Mouse (Mus musculus) T-cell, adult 2 months (primary cell): ENCODE results near the gene Musk.

ENCODE experiments used
- DNase-seq: peaks from one replicate; pipeline ENCODE4 v3.0.0; 2022; ENCODE audit warnings: low spot score

Musk gene

DNA sequence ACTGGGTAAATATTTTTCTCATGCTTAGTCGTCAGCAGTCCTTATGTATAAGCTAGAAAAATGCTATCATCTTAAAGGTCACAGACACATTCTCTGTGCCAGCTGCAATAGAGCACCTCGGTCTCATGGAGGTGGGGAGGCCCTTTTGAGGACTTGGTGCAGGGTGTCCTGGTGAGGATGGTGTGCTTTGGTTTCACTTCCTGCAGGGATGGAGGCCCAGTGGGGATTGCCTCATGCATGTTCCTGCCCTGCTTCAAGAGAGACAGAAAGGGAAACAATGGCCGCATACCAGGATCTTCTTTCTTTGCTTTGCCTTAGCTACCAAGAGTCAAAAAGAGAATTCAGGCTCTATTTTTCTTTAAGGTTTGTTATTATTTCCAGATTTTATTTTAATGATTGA, 31.8 kb downstream of the Musk start:
- DNase-seq, result no peak

DNA sequence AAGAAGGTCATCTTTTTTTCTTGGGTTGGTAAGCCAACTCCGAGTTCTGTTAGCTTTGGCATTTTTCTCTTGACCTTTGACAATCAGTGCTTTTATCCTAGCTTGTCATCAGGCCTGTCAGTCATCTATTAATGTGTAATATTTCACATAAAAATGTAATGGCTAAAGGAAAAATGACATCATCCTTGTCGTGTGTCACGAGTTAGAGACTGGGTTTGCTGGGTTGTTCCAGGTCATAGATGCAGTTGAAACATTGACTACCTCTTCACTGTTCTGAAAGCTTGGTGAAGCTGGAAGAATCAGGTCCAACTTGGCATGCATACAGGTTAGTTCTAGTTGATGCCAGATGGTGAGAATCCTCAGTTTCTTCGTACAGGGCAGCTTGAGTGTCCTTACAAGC, 34.5 kb downstream of the Musk start:
- DNase-seq, result no peak

DNA sequence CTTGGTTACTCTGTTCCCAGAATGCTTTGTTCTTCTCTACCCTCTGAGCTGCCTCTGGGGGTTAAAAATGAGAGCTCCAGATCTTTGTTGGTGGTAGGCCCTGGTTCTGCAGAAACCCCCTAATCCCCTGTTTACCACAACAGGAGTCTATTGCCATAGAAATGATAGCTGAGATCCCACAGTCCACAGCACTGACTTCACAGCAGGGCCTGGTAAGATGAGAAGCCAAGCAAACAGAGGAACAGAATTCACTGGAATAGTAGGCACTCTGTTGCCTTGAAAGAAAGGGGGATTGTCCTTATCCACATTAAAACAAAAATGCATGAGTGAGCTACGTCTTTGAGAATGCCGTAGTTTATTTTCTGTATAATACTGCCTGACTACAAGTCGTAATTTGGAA, 41.0 kb downstream of the Musk start:
- no peak for DNase-seq

DNA sequence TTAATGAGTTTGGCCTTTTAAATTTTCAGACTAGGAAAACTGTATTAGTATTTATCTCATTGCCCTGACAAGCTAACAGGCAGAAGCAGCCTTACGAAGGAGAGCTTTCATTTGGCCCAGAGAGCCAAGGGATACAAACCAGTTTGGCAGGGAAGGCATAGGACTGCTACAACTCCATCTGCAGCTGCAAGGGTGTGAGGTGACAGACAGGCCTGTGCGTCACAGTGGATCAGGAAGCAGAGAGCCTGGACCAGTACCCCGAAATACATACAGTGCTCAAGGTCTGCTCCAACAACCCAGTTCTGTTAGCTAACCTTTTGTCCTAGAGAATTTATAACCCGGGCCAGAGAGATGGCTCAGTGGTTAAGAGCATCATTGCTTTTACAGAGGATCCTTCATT, 42.5 kb downstream of the Musk start:
- DNase-seq, result no peak

DNA sequence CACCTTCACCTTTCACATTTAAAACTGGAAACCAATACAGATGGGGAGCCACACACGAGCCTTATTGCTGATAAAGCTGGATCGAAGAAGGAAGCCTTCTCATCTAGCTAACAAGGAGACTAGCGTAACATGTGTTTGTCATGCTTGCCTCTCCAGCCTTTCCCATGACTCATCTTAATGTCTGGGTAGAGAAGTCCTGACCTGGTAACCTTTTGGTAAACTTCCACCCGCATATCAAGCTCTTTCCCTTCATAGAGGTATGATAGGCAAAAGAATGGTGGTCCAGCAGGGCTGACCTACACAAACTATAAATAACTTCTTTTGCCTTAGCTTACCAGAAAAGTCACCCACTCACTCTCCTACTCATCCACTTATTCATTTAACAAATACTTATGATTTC, 44.3 kb downstream of the Musk start:
- DNase-seq, result no peak

DNA sequence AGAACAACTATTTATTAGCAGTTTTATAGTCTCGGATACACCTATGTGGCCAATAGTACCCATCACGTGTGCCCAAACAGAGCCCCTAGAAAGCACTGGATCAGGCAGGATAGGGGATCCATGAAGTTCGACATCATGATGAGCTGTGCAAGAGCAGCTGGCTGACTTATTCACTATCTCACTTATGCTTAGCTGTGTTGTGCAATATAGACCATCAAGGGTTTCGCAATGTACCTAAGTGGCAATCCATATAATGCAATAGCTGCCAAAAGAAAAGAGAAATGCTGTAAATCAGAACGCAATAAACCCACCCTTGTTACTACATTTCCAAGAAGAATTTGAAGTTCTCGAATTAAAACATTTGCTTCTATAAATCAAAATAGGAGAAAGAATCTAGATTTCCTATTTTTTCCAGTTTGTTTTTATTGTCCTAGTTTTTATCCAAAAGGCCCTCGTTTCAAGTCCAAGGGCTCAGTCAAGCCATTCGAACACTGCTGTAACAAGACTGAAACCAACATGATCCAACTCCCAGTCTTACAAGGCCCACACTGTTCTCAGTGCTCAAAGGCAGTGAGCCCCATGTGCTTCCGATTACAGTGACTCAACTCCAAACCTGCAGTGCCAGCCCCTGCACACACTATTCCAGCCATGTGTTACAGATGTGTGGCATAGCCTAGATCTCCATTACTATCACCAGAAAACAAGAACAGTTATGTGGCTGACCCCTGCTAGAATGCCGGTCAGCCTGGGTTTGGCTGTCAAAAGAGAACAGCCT, 45.3 kb downstream of the Musk start:
- no peak for DNase-seq

DNA sequence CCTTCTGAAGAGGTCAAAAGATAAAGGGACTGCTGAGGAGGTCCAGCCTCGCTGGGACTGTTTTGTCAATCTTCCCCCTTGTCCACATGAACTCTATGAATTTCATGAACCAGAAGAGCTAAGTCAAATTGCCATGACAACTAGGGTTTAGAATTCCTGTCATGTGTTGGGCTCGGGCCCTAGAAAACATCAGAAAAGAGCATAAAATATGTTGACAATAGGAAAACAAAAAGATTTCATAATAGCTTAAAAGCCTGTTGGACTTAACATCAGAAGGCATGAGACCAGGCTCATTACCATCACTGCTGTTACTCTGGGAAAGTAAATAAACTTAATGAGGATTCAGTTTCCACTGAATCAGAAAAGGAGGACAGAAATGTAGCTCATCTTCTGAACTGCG, 46.6 kb downstream of the Musk start:
- DNase-seq, result no peak

DNA sequence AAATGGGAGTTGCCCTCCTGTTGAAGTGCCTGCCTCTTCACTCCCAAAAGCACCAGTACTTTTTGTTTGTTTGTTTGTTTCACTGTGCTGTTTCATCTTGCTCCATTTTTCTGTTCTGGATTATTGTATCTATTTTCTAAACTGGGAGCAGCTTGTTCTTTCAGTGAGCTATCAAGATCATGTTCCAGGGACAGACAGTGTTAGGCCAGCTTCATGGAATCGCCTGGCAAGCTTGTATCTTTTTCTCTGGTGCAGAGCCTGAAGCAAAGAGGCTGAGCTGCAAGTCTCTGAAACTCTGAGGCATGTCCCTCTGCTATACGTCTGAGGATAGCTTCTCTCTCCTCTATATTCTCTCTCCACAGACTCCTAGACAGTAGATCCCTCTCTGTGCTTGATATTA, 50.5 kb downstream of the Musk start:
- no peak for DNase-seq

DNA sequence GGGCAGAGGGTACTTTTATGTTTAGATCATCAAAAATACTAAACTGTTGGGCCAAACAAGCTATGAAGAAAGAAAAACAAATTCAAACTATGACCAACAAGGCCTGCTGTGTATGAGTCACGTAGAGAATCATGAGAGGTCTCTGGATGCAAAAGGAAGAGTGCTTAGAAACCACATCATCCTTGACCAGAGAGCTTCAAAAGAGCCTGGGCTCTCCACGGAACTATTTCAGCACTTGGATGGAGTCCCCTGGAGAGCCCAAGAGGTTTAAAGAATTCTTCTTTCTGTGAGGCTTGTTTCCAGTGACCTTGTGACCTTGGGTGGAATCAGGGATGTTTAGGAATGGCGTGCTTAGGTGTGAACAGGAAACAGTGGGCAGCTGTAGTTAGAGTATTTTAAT, 53.5 kb downstream of the Musk start:
- no peak for DNase-seq

DNA sequence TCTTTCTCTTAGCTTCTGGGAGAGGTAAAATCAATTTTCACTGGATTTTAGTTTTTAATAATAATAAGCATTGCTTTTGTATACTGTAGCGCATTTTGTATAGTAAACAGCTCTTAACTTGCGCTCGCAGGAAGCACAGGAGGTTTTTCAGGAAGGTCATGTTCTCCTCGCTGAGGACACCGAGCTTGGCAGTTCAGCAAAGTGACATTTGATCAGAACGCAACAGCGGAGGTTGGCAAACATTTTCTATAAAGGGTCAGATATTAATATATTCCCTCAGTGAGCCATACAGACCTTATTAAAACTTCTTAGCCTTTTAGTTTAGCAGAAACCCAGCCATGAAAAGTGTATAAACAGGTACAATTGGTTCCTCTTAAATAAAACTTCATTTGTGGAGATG, 64.4 kb downstream of the Musk start:
- DNase-seq, result no peak

DNA sequence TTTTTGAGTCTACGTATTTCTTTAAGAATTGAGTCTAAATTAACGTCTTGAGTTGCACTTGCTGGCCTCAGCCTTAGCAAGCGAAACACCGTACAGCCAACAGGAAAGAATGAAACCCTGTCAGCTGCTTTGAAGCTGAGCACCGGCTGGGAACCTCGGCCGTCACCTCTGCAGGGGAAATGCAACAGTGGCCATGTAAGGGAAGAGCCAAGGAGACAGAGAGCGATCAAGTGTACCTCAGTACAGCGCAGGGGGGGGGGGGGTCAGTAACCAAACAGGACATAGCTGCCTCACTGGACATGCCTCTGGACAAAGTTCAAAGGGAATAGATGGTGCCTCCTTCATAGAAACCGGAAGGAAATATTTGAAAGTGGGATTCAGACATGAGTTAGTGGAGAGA, 65.4 kb downstream of the Musk start:
- DNase-seq, result no peak

DNA sequence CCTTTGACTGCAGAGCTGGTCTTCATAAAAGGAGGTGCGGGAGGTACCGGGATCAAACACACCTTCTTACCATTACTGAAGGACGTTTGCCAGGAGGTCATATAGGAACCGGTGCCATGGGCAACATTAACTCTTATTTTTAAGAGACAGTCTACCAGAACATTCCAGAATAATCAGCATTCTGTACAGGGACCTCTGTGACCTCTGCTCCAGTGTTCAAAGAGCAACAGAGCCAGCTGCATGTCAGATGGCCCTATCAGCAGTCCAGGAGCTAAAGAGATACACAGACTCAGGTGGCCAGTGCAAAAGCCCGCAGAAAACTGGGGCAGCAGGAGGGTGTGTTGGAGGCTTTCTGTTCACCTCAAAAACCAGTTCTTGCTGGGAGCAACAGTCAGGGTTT, 65.8 kb downstream of the Musk start:
- DNase-seq, result no peak

DNA sequence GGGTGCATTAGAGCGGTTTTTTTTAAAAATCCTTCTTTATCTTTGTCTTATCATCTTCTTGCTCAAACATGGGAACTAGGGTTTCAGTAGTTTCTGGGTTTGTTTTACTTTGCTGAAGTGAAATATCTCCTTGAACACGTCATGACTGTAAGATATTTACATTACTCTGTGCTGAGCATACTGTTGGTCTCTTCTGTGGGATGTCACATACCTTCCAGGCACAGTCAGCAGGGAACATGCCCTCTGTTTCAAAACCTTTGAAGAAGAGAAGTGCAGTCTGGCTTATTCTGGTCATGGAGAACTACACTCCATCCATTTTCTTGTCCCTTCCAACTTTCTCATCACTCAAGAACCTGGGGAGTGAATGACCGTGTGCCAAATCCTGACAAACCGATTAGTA, 73.2 kb downstream of the Musk start:
- no peak for DNase-seq

DNA sequence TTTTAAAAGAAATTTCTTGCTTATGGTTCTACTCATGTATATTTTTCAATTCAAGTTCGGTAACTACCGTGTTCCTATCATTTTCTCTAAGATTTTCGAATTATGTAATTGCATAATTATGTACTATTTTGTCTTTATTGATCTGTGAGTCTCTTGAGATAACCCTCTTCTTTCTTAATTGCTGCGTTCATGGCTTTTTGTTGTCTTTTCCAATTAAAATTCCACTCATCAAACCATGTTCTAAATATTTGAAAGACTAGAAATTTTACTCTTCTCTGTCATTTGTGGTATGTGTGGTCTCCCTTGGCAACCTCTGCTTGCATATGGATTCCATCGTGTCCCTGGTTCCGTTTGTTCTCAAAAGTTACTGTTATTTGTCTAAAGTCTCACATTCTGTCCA, 79.6 kb downstream of the Musk start:
- DNase-seq, result no peak

DNA sequence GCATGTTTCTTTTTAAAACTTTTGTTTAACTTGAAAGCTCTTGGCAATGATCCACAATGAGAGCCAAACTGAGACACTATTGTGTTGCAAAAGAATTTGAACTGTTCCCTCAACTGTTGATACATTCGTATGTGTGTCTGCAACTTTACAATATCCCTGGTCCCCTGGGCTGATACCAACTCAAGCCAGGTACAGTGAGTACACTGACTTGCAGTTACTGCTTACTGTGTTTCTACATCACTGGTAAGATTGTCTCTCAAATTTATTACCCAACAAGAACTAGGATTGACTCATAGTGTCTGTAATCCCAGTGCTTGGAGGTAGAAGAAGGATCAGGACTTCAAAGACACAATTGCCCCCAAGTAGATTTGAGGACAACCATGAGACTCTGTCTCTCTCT, 85.3 kb downstream of the Musk start:
- DNase-seq, result no peak

DNA sequence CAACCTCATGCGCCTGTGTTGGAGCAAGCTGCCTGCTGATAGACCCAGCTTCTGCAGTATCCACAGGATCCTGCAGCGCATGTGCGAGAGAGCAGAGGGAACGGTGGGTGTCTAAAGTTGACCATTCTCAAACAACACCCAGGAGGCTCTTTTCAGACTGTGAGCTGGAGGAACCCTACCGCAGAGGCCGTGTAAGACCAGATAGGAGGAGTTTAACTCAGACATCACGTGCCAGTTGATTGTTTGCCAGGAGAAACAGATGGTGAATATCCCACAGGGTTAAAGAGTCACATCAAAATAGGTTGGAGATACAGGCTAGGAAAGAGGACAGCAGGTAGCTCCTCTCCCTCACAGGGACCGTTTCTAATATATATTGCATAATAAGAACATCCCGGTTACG, 87.8 kb downstream of the Musk start:
- DNase-seq, result no peak

DNA sequence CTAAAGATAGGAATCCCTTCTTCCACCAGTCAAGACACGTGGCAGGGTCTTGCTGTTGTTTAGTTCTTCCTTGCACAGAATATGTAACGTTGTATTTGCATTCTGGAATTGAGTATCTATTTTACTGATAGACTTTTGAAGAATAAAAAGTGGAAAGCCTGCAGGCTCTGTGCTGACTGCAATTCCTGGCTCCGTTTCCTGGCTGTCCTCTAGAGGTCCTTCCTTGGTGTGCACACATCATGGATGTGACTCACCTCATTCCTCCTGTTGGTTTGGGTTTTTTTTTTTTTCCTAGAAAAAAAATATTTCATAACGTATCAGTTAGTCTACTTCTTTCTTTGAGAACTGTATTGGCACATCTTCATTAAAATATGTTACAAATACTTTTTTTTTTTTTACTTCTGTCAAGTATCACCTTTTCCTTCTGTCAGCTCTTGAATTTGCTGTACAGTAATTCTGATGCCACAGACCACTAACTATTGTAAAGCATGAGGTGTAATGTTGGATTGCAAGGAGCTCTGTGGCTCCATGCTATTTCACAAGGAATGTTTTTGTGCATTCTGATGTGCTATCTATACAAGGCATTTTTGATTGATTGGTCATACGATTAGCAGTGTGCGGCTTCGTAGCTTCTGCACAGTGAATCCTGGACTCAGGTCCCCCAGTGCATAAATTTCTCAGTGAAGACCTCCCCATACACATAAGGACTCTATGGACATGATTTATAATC, 88.5 kb downstream of the Musk start:
- no peak for DNase-seq

DNA sequence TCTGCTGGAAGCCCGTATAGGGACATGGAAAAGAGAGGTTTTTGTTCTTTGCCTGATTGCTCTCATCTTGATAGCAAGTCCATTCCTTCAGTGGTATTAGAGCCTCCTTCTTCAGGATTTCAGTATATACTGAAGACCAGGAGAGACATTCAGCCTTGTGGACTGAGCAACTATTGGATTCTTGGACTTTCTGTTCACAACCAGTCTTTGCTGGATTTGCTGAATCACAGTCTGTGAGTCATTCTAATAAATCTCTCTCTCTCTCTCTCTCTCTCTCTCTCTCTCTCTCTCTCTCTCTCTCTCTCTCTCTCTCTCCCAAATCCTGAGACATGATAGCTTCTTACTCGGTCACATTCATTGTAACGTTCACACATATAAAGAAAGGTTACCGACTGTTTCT, 93.4 kb downstream of the Musk start:
- DNase-seq, result no peak

DNA sequence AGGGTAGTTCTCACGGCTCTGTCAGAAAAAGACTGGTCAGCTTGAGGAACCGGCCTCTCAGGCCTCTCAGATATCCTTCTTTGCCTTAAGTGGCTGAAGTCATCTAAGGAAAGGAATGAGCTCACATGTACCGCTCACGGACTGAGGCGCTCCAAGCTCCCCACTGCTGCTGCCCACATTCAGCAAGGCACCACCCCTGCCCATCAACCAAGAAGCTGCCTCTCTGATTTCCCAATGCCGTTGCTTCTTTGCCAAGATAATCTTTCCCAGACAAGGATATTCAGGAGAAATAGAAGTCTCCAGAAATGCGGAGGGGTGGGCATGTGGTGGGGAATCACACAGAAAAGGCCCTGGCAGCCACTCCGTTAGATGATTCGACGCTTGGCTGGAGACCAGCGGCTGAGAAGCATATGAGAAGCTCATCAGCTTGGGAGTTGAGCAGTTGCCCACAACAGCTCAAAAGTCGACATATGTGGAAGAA, 115.1 kb downstream of the Musk start:
- no peak for DNase-seq

DNA sequence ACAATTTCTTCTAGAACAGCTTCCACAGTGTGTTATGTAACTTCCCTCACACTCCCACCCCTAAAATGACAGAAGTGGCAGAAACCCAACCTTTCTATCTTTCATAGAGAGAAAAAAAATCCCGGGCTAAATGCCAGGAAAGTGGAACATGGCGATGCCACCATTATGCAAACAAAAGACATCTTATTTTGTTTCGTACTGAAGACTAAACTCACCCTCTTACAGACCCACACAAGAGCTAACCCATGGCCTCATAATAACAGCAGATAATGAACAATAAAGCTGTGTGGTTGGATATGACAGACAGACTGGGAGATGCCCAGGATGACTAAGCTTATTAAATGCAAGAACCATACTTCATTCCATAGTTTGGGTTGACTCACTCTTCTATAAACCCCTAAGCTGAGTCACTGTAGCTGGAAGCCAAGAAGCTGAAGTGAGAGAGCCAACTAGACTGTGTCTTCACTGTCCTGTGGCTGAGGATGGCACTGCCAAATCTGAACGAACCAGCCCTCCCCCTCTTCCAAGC, 116.3 kb downstream of the Musk start:
- DNase-seq, result no peak

DNA sequence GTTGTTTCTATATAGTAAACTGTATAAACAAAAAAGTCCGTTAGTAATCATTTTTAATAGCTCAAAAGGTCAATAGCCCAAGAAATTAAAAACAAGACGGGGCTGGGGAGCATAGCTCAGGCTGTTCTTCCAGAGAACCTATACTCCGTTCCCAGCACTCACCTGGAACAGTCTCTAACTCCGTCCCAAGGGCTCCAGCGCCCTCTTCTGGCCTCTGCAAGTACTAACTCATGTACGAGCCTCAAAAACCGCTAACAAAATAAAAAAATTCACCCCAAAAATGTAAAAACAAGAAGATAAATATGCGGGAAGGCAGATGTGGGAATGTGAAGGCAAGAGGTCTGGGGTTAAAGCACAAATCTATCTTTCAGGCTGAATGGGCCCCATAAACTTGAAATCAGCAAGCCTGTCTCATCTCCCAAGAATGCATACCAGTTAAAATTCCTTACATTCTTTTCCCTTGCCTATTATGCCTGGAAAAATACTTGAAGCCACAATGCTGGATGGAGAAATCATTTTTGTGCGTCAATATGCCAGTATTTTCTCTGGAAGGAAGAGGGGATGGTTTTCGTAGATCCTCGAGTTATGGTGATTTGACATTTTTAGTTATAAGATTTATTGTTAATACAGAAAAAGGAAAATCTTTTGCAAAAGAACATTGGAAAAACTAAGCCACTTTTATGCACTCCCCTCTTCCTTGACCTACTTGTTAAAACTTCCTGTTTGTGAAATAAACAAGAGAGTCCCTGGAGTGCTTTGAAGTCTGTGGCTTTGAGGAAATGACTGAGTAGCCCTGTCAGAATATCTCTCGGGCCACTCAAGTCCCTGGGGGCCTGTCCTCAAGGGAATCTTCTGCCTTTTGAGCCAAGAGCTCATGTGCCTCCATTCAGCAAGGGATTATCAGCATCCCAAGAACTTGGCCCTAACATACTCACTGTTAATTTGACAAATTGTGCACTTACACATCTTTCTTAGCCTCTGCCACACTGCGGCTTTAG, 127.7 kb downstream of the Musk start:
- no peak for DNase-seq

DNA sequence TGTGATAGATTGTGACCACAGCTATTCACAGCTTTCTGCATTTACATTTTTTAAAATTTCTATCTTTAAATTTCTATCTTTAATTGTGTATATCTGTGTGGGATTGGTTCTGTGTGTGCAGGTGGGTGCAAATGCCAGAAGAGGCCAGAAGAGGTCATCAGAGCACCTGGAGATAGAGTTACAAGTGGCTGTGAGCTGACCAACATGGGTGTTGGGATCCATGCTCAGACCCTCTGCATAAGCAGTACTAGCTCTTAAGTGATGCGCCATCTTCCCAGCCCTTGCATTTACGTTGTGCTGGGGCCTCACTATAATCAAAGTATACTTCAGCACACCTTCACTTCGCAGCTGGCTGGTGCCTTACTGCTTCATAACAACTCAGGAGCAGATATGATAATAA, 129.8 kb downstream of the Musk start:
- DNase-seq, result no peak
